Mouse (Mus musculus) G1E (cell line): ENCODE measurements around the gene Tnfrsf1b. TPM values are rescaled to one million over a fixed set of nuclear protein-coding genes. Genes with fewer than 3 reads are reported as not detected.

Source experiments
- ATAC-seq: 2 replicates; pipeline ENCODE4 v1.8.0; 2016; ENCODE audit warnings: mild to moderate bottlenecking; ENCODE audit not compliant: insufficient number of reproducible peaks, poor library complexity, low FRiP score, severe bottlenecking; ENCODE audit errors: extremely low read depth
- DNase-seq: peaks from one replicate; pipeline ENCODE4 v3.0.0; 2012; ENCODE audit warnings: low spot score
- H3K27me3 ChIP-seq: 2 replicates; pipeline ENCODE4 v1.6.1; 2012; ENCODE audit warnings: mild to moderate bottlenecking, low read length, inconsistent platforms; ENCODE audit not compliant: insufficient read depth
- H3K36me3 ChIP-seq: replicated peaks from 2 replicates; pipeline ENCODE3; 2012; ENCODE audit warnings: mild to moderate bottlenecking, inconsistent platforms
- H3K4me1 ChIP-seq: 2 replicates; pipeline ENCODE4 v1.6.1; 2012; ENCODE audit warnings: low read depth, low read length, inconsistent platforms, mixed read lengths; ENCODE audit not compliant: insufficient read depth
- H3K4me3 ChIP-seq: 2 replicates; pipeline ENCODE4 v1.5.1; 2012; ENCODE audit warnings: low read depth, mild to moderate bottlenecking, inconsistent platforms, low read length, moderate library complexity, mixed read lengths
- H3K9me3 ChIP-seq: replicated peaks from 2 replicates; pipeline ENCODE4 v1.6.1; 2012; ENCODE audit warnings: inconsistent platforms
- CTCF ChIP-seq: IDR thresholded peaks from 2 replicates; pipeline ENCODE4 v1.5.1; 2012; ENCODE audit warnings: low read depth, low read length, inconsistent platforms, mixed read lengths
- GATA1 ChIP-seq: IDR thresholded peaks from 2 replicates; pipeline ENCODE4 v1.6.1; 2012; ENCODE audit warnings: borderline replicate concordance, low read length, inconsistent platforms, mixed read lengths
- GATA2 ChIP-seq: IDR thresholded peaks from 2 replicates; pipeline ENCODE4 v1.6.1; 2012; ENCODE audit warnings: low read depth, low read length, inconsistent platforms, borderline replicate concordance
- POLR2AphosphoS5 ChIP-seq: IDR thresholded peaks from 2 replicates; pipeline ENCODE4 v1.6.1; 2012; ENCODE audit warnings: low read depth, low read length, inconsistent platforms; ENCODE audit not compliant: insufficient replicate concordance
- TAL1 ChIP-seq: conservative IDR thresholded peaks from 2 replicates; pipeline ENCODE4 v1.6.1; 2012; ENCODE audit warnings: low read depth, low read length, inconsistent platforms, mixed read lengths
- polyA plus RNA-seq: library from polyadenylated mRNA; stranded (reverse); fragments of >175 nt; gene quantifications from 2 replicates; pipeline ENCODE4 v1.2.3, GENCODE M21; 2012
- total RNA-seq, 2 experiments: library from RNA; stranded (forward) in 1 of 2; stranded (reverse) in 1 of 2; fragments of 200-1000 nt in 1 of 2; fragments of >200 nt in 1 of 2; fragmentation: Nextera tagmentation in 1 of 2; gene quantifications; 2 replicates each; pipeline ENCODE4 v1.2.3; 2014 to 2017

The Tnfrsf1b gene
- total and polyA plus RNA-seq, 3 experiments = not detected

DNA sequence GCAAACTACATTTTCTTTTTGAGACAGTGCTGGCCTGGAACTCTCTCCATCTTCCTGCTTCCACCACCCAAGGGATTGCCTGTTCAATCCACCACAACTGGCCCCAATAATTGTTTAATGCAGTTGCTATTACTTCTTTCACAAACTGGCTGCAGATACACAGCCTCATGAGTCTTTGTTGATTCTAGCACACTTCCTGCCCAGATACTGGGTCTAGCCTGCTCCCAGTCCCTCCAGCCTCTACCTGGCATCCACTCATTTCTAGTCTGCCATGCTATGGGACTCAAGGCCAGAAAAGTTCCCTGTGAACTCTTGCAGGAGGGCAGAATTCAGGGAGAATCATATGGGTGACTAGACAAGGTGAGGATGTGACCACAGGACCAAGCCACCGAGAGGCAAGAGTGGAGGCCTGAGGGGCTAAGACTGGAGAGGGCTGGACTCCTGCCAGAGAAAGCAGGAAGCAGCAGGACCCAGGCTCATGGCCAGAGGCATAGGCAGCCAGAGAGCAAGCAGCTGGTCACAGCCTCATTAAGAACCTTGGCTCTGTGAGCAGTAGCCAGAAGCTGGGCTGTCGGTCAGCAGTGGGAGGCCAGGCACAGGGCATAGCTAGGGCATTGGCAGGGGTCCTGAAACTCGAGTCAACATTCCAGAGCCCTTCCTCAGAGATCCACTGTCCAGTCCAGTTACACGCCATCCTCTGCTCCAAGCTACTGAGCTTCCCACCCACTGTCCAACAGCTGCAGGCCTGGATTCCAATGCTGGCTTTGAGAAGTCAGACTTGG is 7.4 kb downstream of the Tnfrsf1b start:
- H3K36me3 ChIP-seq = no peaks in the 10 kb centered on the region
- H3K4me3 ChIP-seq = no peak overlapping the region
- no peaks in the 10 kb centered on the region for H3K4me1 ChIP-seq
- H3K9me3 ChIP-seq = peaks cover 52% of the 10 kb centered on the region
- TF ChIP-seq TAL1 (no peak), POLR2AphosphoS5 (no peak), GATA2 (no peak), GATA1 (no peak), CTCF (no peak)
- DNase-seq = no peak
- ATAC-seq = no peak
- no peaks in the 10 kb centered on the region for H3K27me3 ChIP-seq

DNA sequence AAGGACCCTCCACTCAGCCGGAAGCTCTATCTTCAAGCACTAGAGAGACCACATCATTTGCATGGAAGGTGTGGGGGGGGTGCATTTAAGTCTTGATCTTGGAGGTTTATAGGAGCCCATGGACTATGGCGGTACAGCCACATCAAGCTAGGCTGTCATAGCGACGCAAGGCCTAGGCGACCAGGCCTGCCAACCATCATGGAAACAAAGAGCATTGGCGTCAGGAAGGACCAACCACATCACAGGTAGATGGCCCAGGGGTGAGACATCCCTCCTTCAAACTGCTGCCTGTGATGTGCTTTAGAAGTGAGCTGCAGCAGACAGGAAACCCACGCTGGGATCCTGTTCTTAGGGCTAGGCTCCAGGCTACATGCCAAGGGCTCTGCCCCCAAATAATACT is 10.6 kb downstream of the Tnfrsf1b start:
- no peaks in the 10 kb centered on the region for H3K4me1 ChIP-seq
- TF ChIP-seq GATA2 (no peak), POLR2AphosphoS5 (no peak)
- ATAC-seq (no peak), DNase-seq (no peak)
- peaks cover 52% of the 10 kb centered on the region for H3K9me3 ChIP-seq
- no peaks in the 10 kb centered on the region for H3K36me3 ChIP-seq
- no peaks in the 10 kb centered on the region for H3K27me3 ChIP-seq
- no peak overlapping the region for H3K4me3 ChIP-seq

- ATAC-seq = no peak
- no peak for DNase-seq
- Histone ChIP-seq H3K9me3 (peaks cover 53% of the 10 kb centered on the region), H3K4me1 (no peaks in the 10 kb centered on the region), H3K27me3 (no peaks in the 10 kb centered on the region), H3K36me3 (no peaks in the 10 kb centered on the region), H3K4me3 (no peak overlapping the region)
- TF ChIP-seq GATA1 (no peak), GATA2 (no peak)
These were observed 13.0 kb downstream of the Tnfrsf1b start for GRCm38 (mm10) chr4:145233487-145234228.

GRCm38 (mm10) chr4:145231732-145232131 is 14.9 kb downstream of the Tnfrsf1b start:
- Histone ChIP-seq H3K27me3 (no peaks in the 10 kb centered on the region), H3K4me1 (no peaks in the 10 kb centered on the region), H3K9me3 (peaks cover 52% of the 10 kb centered on the region), H3K36me3 (no peaks in the 10 kb centered on the region), H3K4me3 (no peak overlapping the region)
- no peak for TF ChIP-seq GATA1
- no peak for TF ChIP-seq GATA2
- TF ChIP-seq CTCF = no peak
- TF ChIP-seq TAL1 = no peak
- no peak for TF ChIP-seq POLR2AphosphoS5
- DNase-seq = no peak
- ATAC-seq = no peak

DNA sequence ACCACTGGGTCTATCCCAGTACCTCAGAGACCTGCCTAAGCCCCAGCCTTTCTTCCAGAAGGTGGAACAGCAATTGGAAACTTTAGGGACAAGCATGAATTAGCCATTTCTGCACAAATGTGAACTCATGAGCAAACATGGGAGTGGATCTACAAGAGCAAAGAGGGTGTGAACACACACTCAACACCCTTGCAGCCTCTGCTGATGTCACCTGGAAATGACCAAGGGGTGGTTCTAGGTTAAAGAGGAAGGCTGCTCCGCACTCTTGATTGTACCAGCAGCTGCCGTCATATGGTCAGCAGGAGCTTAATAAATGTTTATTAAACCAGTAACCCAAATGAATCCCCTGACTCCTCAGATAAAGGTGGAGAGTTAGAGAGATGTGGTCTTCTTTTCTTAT is 16.0 kb downstream of the Tnfrsf1b start:
- H3K9me3 ChIP-seq = peaks cover 44% of the 10 kb centered on the region
- H3K36me3 ChIP-seq = no peaks in the 10 kb centered on the region
- no peak for DNase-seq
- ATAC-seq = no peak
- no peak overlapping the region for H3K4me3 ChIP-seq
- H3K27me3 ChIP-seq = no peaks in the 10 kb centered on the region
- no peaks in the 10 kb centered on the region for H3K4me1 ChIP-seq
- no peak for TF ChIP-seq POLR2AphosphoS5
- no peak for TF ChIP-seq TAL1
- no peak for TF ChIP-seq GATA2
- TF ChIP-seq CTCF = no peak
- no peak for TF ChIP-seq GATA1

GRCm38 (mm10) chr4:145229524-145230163 is 17.0 kb downstream of the Tnfrsf1b start:
- H3K9me3 ChIP-seq = peaks cover 43% of the 10 kb centered on the region
- no peaks in the 10 kb centered on the region for H3K4me1 ChIP-seq
- H3K36me3 ChIP-seq = no peaks in the 10 kb centered on the region
- no peak overlapping the region for H3K4me3 ChIP-seq
- H3K27me3 ChIP-seq = no peaks in the 10 kb centered on the region
- TF ChIP-seq POLR2AphosphoS5 = no peak
- no peak for TF ChIP-seq CTCF
- TF ChIP-seq GATA1 = no peak
- no peak for TF ChIP-seq TAL1
- no peak for TF ChIP-seq GATA2
- DNase-seq (no peak), ATAC-seq (no peak)
